Mouse (Mus musculus) kidney, adult 11 months (tissue): ENCODE measurements around the gene Clec4a3.
"Not testable (repeated sequence)": the region's sequence is repeated elsewhere in the genome, so short reads cannot be mapped to it uniquely, and the experiment has no call there.

Source experiments
- DNase-seq: peaks from one replicate; pipeline ENCODE4 v3.0.0; 2022

The Clec4a3 gene

GRCm38 (mm10) chr6:122952401-122952800 is at the start of gene Clec4a3:
Gene Clec4a3, plus strand, starts transcription at chr6:122952515.
- no peak for DNase-seq

- no peak for DNase-seq
These were observed 32.4 kb upstream of the Clec4a3 start for GRCm38 (mm10) chr6:122919922-122920321.

DNA sequence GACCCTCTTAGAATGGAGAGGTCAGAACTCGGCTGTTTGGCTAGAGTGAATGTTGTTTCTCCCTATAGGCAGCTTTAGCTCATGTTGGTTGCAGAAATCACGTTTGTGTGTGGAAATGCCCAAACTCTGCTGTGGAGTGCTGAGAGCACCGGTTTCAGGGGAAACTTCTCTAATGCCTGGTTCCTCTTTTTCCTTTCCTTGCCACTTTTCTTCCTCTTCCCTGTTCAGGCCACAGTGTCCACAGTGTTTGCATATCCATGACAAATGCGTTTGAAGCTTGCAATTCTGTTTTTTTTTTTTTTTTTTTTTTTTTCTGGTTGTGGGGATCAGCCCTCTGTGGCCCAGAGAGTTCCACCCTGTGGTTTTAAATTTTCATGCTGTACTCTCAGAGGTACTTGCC is 30.9 kb upstream of the Clec4a3 start, which contains the start of gene Clec4a1:
Clec4a1 (plus strand) TSS at position 398 of the 400 bp plus-strand sequence.
- DNase-seq, result no peak

DNA sequence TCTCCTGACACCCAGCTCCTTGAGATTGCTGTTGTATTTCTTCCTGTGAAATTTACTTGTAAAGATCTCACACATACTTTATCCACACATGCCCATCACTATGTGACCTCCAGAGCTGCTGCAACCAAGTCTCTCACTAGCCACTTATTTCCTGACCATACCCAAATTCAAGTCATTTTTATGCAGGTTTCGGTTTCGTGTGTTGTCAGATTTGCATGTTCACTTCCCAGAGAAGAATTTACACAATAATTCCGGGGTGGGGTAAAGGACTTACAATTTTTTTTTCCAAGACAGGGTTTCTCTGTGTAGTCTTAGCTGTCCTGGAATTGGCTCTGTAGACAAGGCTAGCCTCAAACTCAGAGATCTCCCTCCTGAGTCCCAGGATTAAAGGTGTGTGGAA is 17.5 kb upstream of the Clec4a3 start:
- no peak for DNase-seq

DNA sequence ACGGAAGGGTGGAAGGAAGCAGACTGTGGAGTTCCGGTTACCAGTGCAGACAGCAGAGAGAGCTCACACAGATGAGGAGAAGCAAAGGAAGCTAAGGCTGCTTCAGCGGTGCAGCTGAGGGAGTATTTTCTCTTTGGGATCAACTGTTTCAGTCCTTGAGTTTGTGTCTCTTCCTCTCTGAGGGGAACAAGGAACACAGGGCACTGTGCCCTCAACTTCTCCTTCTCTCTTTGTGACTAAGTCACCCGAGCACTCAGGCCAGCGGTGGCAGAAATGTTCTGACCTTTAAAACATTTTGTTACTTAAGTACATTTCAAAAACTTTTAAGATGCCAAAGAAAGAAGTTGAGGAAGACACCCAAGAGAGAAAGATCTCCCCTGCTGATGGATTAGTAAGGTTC is 12.7 kb upstream of the Clec4a3 start:
- no peak for DNase-seq

- no peak for DNase-seq
These were observed 5.6 kb upstream of the Clec4a3 start for GRCm38 (mm10) chr6:122946760-122947159.

DNA sequence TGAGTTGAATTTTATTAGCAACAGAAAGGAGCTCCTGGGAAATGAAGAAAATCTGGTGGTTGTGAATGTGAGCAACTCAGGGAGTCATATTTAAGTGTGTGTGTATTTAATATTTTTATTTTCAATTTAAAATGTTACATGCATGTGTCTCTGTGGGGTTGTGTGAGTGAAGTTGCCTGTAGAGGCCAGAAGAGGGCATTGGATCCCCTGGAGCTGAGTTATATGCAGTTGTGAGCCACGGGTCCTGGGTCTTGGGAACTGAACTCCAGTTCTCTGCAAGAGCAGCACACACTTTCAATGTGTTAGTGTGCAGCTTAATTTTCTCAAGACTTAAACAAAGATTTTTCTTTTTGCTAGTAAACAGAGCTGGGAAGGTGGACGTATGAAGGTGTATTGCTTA is 12.2 kb downstream of the Clec4a3 start:
- no peak for DNase-seq

- DNase-seq, result no peak
These were observed 16.7 kb downstream of the Clec4a3 start for GRCm38 (mm10) chr6:122969048-122969447.

GRCm38 (mm10) chr6:122989876-122990437 is 37.6 kb downstream of the Clec4a3 start, which contains the start of gene Clec4a4:
Gene Clec4a4, plus strand, starts transcription at chr6:122990367.
- no peak for DNase-seq

GRCm38 (mm10) chr6:123004696-123005095 is 52.4 kb downstream of the Clec4a3 start:
- DNase-seq, result not testable (repeated sequence)

DNA sequence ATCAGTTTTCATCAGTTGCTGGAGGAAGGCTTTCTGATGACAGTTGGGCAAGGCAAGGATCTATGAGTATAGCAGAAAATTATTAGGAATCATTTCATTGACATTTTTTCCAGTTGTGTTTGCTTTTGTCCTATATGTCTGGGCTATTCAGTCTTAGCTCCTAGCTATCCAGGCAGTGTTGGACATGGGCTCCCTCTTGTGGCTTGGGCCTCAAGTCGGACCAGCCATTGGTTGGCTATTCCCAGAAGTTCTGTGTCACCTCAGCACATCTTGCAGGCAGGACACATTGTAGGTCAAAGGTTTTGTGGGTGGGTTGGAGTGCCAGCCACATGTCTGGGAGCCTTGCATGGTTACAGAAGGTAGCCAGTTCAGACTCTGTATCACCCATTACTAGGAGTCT is 53.3 kb downstream of the Clec4a3 start:
- DNase-seq, result no peak
